Mouse (Mus musculus): ENCODE data around the gene Usp9x. TPM values are rescaled to one million over a fixed set of nuclear protein-coding genes. Genes with fewer than 3 reads are reported as not detected.

The Usp9x gene
- 36.4 and 41.4 TPM in 2 replicates for polyA plus RNA-seq (2012; rRNA removed)

GRCm38 (mm10) chrX:13071241-13071775 lies at the start of gene Usp9x:
Gene Usp9x (plus strand): TSS chrX:13071498.
- DNase-seq (ENCODE audit: low spot score): peak; percentile 61

GRCm38 (mm10) chrX:13022547-13023310 lies 48.6 kb upstream of the Usp9x start:
- DNase-seq (ENCODE audit: low spot score): no peak

DNA sequence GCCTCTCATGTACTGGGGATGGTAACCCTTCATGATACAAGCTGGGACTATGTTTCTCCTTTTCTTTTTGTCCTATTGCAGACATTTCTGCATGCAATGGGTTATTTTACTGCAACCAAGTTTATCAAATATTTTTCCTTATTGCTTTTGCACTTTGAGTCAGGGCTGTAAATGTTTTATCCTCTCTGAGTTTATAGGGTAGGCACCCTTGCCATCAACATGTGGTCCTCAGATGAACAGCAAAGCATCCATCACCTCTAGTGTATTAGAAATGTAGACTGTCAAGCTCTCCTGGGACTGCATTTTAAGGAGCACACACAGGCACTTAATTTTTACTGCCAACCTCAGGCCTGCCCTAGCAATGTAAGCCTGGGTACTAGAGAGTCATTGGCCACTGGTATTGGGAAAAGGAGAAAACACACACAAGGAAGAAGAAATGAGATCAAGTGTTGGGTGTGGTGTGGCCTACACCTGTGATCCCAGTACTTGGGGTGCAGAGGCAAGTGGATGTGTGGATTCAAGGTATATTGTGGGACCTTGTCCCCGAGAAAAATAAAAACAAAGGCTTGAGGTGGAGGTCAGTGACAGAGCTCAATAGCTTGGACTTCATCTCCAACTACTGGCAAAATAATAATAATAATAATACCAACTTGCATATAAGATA lies 46.6 kb upstream of the Usp9x start:
- DNase-seq (ENCODE audit: low spot score): no peak

DNA sequence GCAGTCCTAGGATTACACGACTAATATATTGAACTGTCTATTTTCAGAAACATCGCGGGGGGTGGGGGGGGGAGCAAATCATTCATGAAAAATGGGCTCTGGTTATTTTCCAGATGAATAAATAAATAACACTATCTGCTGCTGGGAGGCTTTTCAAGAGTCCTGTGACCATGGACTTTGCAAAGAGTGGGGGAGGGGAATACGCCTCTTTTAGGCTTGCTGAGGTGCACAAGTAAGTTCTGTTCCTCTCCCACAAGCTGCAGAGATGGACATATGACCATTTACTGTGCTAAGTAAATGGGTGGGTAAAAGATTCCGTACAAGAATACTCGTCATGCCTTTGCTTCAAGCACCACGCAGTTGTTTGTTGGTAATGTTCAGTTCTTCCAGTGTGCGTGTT lies 46.0 kb upstream of the Usp9x start:
- DNase-seq (ENCODE audit: low spot score): no peak

- DNase-seq (ENCODE audit: low spot score): no peak
These were observed 43.1 kb upstream of the Usp9x start for GRCm38 (mm10) chrX:13028156-13028555.

- DNase-seq (ENCODE audit: low spot score): no peak
These were observed 41.3 kb upstream of the Usp9x start for GRCm38 (mm10) chrX:13029996-13030395.

DNA sequence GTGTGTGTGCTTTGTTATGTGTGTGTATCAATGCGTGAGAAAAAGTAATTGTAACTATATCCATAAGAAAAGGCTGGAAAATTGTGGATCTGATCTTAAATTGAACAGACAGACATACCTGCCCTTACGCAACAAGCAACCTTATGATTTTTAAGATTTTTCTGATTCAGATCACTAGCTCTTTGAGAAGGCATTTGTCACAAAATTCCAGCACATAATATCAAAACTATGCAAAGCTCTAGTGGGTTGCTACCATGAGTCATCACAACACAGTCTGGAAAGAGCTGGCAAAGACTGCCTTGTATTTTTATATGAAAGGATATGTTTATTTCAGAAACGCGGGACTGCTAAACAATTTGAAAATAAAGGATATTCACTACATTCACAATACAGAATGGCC lies 34.2 kb upstream of the Usp9x start:
- DNase-seq (ENCODE audit: low spot score): no peak

GRCm38 (mm10) chrX:13039211-13039610 lies 32.1 kb upstream of the Usp9x start:
- DNase-seq (ENCODE audit: low spot score): no peak

DNA sequence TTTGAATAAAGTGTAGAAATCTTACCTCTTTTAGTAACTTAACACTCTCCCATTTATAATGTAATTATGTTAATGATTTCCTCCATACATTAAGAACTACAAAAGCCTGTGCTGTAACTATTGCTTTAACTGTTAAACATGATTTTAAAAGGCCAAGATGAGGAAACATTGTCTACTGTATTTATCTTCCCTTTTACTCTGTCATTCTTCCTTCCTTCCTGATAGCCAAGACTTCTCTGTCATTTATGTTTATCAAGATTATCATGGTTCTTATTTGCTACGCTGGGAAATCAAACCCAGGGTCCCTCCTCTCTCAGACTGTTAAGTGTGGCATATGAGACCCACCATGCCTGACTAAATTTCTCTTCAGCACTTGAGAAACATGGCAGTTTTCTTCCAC lies 30.9 kb upstream of the Usp9x start:
- DNase-seq (ENCODE audit: low spot score): no peak

DNA sequence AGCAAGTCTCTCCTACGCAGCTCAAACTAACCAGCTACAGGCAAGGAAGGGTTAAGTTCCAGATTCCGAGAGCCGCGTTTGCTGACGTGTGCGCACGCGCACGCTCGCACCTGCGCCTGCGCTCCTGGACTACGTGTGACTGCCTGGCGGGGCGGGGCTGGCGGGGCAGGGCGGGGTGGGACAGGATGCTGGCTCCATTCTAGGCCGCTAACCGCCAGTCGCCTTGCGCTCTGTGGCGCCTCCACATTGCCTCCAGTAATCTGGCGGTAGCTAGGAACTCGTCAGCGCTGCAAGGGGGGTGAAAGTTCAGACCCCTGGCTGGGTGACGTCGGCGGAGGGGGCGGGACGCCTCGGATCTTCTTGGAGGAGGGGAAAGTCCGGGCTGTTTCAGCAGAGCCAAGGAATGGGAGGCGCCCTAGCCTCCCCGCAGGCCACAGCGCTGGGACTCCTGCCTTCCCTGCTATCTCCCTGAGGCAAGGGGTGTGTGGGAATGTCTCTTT lies 29.6 kb upstream of the Usp9x start:
- DNase-seq (ENCODE audit: low spot score): peak; percentile 72

DNA sequence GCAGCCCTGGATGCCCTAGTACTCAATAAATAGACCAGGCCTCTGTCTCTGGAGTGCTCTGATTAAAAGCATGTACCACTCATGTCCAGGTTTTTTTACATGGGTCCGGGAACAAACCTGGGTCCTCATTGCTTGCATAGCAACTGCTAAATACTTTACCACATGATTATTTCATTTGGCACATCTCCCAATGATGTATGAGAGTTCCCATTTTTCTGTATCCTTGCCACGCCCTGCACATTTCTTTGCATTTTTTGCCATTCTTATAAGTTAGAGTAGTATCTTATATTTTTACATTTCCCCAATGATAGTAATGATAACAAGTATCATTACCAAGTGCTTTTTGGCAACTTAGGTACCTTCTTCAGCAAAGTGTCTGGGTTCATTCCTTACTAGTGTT lies 27.5 kb upstream of the Usp9x start:
- no peak for DNase-seq (ENCODE audit: low spot score)

GRCm38 (mm10) chrX:13044666-13045065 lies 26.6 kb upstream of the Usp9x start:
- no peak for DNase-seq (ENCODE audit: low spot score)

DNA sequence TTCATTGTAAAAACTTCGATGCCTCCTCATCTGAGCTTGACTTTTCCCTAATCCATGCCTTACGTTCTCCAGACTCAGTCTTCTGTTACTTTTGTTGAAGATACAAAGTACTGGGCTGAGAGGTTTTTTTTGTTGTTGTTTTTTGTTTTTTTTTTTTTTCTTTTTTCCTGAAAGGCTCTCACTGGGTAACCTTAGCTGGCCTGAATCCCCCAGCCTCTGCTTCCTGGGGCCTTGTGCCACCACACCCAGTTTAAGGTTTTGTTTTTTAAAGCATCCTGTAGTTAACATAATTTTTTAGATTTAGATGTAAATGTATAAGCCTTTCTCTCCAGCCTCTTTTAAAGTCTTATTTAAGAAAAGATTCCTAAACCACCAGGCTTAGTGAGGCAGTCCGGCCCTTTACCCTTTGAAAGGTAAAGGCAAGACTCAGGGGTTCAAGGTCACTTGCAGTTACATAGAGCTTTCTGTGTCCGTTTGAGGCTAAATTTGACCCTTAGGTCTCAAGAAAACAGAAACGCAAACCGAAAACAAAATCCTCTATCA lies 24.3 kb upstream of the Usp9x start:
- DNase-seq (ENCODE audit: low spot score): no peak

DNA sequence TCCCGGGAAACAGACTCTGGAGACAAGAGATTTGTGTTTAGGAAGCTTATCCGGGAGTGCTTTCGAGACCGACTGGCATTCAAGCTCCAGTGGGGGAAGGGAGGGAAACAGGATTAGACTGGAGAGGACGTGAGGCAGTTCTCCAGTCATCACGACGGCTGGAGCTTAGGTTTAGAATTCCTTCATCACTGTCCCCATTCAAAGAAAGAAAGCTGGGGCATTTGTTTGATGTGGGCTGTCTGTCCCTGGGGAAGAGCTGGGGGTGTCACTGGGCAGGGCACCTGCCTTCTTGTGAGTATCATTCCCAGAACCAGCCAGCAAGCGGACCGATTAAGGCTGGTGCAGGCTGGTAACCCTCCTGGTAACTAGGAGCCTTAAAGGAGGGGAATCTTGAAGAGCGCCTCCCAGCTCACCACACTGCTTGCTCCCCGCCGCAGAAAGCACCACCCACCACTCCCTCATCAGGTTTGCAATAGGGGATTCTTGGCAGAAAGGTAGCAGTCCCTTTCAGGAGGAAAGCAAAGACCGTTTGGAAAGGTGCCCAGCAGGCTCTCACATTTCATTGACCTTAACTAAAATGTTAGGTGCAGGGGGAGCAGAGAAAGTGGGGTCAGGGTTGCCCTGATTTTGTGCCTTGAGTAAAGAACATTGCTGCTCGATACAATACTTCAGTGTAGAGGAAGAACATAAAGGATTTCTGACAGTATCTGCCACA lies 23.5 kb upstream of the Usp9x start:
- DNase-seq (ENCODE audit: low spot score): no peak

DNA sequence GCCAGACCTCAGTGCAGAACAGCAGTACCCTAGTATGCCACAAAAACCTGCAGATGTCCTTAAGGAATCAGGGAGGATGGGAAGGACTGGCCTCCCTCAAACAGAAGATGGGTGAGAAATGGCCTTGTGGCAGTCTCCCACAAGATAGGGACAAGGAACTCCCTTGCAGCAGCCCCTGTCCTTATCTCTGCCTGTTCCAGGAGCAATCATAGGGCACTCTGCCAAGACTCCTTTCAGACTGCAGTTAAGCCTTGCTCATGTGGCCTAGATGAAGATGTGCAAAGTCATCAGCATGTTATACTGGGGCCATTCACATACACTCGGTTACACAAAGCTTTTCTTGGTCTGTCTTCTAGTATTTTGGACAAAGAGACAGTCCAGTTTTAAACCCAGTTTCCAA lies 16.7 kb upstream of the Usp9x start:
- DNase-seq (ENCODE audit: low spot score): no peak

DNA sequence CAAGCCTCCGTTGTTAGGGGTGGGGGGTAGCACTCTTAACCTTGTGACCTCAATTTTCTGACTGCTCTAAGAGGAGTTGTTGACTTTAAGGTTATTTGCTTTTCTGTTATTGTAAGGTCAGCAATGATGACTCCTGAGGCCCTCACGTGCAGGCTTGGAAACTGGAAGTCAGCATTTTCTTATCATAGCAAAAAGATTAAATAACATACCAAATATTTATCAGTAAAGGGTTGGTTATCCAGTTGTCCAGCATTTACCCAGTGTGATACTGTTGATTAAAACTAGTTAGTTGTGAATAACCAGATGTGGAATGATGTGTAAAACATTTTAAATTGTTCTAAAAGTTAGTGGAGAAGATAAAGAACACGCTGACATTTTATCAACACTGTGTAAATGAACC lies 9.3 kb upstream of the Usp9x start:
- DNase-seq (ENCODE audit: low spot score): no peak

DNA sequence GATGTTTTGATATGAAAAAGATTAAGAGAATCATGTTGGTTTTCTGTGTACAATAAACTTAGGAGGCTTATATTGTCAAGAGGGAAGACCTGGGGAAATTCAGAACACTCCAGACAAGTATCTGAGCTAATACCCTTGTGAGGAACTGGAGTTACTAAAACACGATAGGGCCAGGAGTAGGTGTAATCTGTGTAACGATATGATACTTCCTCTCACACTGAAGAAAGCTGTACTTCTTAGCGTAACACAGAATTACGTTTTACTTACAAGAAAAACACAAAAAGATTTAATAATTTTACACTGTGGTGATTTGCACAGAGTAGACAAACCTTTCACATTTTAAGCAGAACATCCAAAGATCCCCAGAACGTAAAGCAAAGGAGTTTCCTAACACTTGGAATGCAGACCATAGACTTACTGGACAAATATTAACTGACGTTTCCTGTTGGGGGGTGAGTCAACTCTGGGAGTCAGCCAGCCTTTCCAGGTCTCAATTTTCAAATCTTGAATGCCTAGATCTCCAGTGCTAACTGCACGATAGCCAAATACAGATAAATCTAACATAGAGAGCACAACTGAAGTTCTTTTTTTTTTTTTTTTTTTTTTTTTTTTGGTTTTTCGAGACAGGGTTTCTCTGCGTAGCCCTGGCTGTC lies 6.9 kb upstream of the Usp9x start:
- DNase-seq (ENCODE audit: low spot score): no peak

DNA sequence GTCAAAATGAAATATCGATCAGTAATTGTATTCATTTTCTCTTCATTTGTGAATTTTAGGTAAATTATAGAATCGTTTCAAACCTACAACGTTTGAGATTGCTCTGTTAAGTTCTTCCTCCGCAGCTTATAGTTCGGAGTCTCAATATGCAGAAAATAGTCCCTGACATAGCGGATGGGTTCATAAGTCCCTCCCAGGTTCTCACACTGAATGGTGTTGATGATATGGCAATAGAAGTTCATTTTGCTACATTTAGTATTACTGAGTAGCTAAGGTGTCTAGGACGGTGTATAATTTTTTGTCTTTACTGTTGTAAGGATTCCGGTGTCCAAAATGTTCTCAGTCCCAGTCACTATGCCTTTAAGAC lies 1.1 kb upstream of the Usp9x start:
- no peak for DNase-seq (ENCODE audit: low spot score)

DNA sequence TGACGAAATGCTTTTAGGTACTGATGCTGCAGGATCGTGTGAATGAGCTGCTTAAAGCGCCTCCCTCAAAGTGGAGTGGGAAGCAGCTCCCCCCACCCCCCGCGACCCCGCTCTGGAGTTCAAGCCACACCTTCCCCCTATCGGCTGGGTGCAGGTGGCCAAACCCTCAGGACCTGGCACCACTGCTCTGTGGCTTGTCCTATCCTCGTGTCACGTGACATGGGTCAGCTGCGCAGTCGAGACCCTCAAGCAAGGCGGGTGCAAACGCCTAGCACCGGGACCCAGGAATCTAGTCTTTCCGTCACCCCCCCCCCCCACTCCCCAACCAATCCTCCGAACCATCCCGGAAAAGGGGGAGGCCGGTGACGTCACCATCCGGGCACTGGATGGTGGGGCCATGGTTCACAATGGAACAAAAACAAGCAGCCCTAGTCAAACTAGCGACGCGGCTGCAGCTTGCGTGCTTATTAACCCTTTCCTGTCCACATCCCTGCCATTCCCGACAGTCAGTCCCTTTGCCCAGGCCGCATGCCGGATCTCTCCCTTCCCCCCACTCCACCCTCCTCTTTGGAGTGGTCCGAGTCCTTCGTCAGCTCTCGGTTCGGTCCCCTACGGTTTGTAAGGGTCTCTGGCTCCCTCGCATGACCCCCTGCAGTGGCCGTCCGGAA lies 591 bp upstream of the Usp9x start:
- DNase-seq (ENCODE audit: low spot score): peak; percentile 68

- peak; percentile 63 for DNase-seq (ENCODE audit: low spot score)
These were observed 620 bp downstream of the Usp9x start for GRCm38 (mm10) chrX:13071776-13072460.

All from urinary bladder, adult 2 months (tissue).